Mouse (Mus musculus) intestine, postnatal 0 days (tissue): ENCODE measurements around the gene Olfr541. TPM values are rescaled to one million over a fixed set of nuclear protein-coding genes. Genes with fewer than 3 reads are reported as not detected.

Experiments
- ATAC-seq: fragments of 200-750 bp; cut with Nextera tagmentation; 2 replicates; pipeline ENCODE4 v1.8.0; 2017; ENCODE audit warnings: mild to moderate bottlenecking, moderate TSS enrichment, moderate library complexity
- H3K27ac ChIP-seq: fragments of 300-500 bp; sonication (generic); 2 replicates; pipeline ENCODE4 v1.5.1; 2014; ENCODE audit warnings: mild to moderate bottlenecking, low read depth, low read length, moderate library complexity
- H3K27me3 ChIP-seq: fragments of 300-500 bp; sonication (generic); replicated peaks from 2 replicates; pipeline ENCODE4 v1.6.1; 2014; ENCODE audit warnings: low read length, mixed read lengths; ENCODE audit not compliant: control insufficient read depth, insufficient read depth
- H3K36me3 ChIP-seq: fragments of 300-500 bp; sonication (generic); 2 replicates; pipeline ENCODE4 v1.6.1; 2014; ENCODE audit warnings: mild to moderate bottlenecking, moderate library complexity; ENCODE audit not compliant: control insufficient read depth, insufficient read depth
- H3K4me1 ChIP-seq: fragments of 300-500 bp; sonication (generic); replicated peaks from 2 replicates; pipeline ENCODE4 v1.6.1; 2014; ENCODE audit warnings: antibody characterized with exemption, low read length, mixed read lengths; ENCODE audit not compliant: control insufficient read depth, insufficient read depth
- H3K4me2 ChIP-seq: fragments of 300-500 bp; sonication (generic); replicated peaks from 2 replicates; pipeline ENCODE4 v1.6.1; 2014; ENCODE audit warnings: low read depth, mild to moderate bottlenecking, moderate library complexity
- H3K4me3 ChIP-seq: fragments of 300-500 bp; sonication (generic); 2 replicates; pipeline ENCODE4 v1.5.1; 2014; ENCODE audit warnings: low read depth, low read length
- H3K9ac ChIP-seq: fragments of 300-500 bp; sonication (generic); 2 replicates; pipeline ENCODE4 v1.6.1; 2014; ENCODE audit warnings: mild to moderate bottlenecking, low read depth, low read length
- H3K9me3 ChIP-seq: fragments of 300-500 bp; sonication (generic); 2 replicates; pipeline ENCODE4 v1.6.1; 2016; ENCODE audit warnings: mixed run types; ENCODE audit not compliant: control insufficient read depth
- CTCF ChIP-seq: sonication (generic); IDR thresholded peaks from 2 replicates; pipeline ENCODE4 v1.5.1; 2016; ENCODE audit warnings: low read depth, mild to moderate bottlenecking, control low read depth, antibody characterized with exemption, moderate library complexity
- WGBS: fragments of 180-500 bp; shearing (Covaris S2); extraction: QIAGEN DNeasy Blood & Tissue Kit; methylation state at CpG from one replicate; pipeline ENCODE4 v1.1.7; 2014; 5-methylcytosine and 5-hydroxymethylcytosine counted together
- polyA plus RNA-seq: library from polyadenylated mRNA; unstranded; fragments of >200 nt; fragmentation: Nextera tagmentation; extraction: Ambion mirVana; gene quantifications from 2 replicates; pipeline ENCODE4 v1.2.1, GENCODE M21; 2015

Gene Olfr541
- polyA plus RNA-seq, 1 experiment from 2014 or later, result not detected

DNA sequence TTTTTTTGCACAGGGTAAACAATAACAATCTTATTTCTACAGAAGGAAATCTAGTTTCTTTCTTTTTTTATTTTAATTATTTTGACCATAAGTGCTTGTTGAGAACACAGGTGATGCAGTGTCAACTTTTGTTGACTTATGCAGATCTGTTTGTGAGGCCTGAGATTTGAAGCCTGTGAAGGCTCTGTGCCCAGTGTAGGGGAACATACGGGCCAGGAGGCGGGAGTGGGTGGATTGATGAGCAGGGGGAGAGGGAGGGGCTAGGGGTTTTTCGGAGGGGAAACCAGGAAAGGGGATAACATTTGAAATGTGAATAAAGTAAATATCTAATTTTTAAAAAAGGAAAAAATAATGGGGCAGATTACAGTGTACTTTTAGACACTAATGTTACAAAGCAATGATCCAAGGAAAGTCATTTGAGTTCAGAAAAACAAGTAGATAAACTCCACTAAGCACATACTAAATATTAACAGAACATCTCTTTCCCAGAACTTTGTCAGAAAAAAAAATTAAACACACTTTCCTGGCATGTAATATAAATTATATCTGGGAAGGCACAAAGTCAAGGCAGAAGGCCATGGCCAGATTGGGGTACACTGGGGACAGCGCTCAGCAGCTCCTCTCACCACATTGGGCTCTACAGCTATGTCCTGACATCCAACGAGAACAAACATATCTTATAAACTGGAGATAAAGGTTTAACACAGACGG is 51.2 kb downstream of the Olfr541 start:
- no peak overlapping the region for H3K27ac ChIP-seq
- no peaks in the 10 kb centered on the region for H3K4me1 ChIP-seq
- H3K9me3 ChIP-seq, result no peaks in the 10 kb centered on the region
- no peak for TF ChIP-seq CTCF
- no peak overlapping the region for H3K4me2 ChIP-seq
- no peaks in the 10 kb centered on the region for H3K27me3 ChIP-seq
- H3K36me3 ChIP-seq, result no peaks in the 10 kb centered on the region
- no peak overlapping the region for H3K9ac ChIP-seq
- no peak for ATAC-seq
- WGBS, result 76% methylated on average over 6 of the region's 6 CpGs
- H3K4me3 ChIP-seq, result no peak overlapping the region

DNA sequence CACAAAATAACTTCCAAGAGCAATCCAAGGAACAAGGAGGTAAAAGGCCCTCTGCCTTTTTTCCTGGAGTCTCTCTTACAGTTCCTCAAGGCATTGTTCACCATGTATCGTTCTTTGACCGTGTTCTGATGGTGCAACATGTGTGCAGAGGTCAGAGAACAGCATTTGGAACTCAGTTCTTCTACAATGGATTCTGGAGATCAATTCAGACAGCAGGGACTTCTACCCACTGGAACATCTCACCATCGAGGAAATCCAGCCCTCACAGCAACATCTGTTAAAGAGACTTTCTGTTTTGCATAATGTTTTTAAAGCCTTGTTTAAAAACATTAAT is 51.7 kb downstream of the Olfr541 start:
- H3K4me2 ChIP-seq, result no peak overlapping the region
- H3K36me3 ChIP-seq, result no peaks in the 10 kb centered on the region
- H3K27ac ChIP-seq, result no peak overlapping the region
- no peak for ATAC-seq
- H3K4me3 ChIP-seq, result no peak overlapping the region
- H3K4me1 ChIP-seq, result no peaks in the 10 kb centered on the region
- no peaks in the 10 kb centered on the region for H3K9me3 ChIP-seq
- H3K9ac ChIP-seq, result no peak overlapping the region
- WGBS, result 77% methylated on average over 3 of the region's 3 CpGs
- no peak for TF ChIP-seq CTCF
- H3K27me3 ChIP-seq, result no peaks in the 10 kb centered on the region

DNA sequence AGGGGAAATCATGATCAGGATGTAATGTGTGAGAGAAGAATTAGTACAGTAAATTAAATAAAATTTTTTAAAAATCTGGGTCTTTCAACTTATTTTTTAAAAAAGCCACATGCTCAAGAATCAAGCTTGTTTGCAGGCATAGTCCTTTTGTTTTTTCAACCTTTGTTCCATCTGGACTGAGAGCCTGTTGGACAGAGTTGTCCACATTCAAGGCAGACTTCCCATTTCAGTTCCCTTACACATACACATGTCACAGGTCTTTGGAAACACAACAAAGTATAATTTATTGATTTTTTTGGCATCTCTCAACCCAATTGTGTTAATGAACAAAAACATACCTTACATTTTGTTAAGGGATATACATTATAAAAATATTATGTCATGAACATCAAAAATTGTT is 57.5 kb downstream of the Olfr541 start:
- Histone ChIP-seq H3K9ac (no peak overlapping the region), H3K4me1 (no peaks in the 10 kb centered on the region), H3K36me3 (no peaks in the 10 kb centered on the region), H3K9me3 (no peaks in the 10 kb centered on the region), H3K4me3 (no peak overlapping the region), H3K27me3 (no peaks in the 10 kb centered on the region), H3K4me2 (no peak overlapping the region), H3K27ac (no peak overlapping the region)
- ATAC-seq, result no peak
- TF ChIP-seq CTCF, result no peak

Other genes with a start within 250 kb of the Olfr541 start
- not detected in 2 replicates for gene Olfr533, start 233.9 kb upstream of the Olfr541 start, polyA plus RNA-seq
- not detected in 2 replicates for gene Olfr535, start 213.1 kb upstream of the Olfr541 start, polyA plus RNA-seq
- gene Olfr536, start 189.9 kb upstream of the Olfr541 start, polyA plus RNA-seq, result not detected in 2 replicates
- gene Olfr538, start 129.4 kb upstream of the Olfr541 start, polyA plus RNA-seq, result not detected in 2 replicates
- gene Olfr46, start 96.0 kb upstream of the Olfr541 start, polyA plus RNA-seq, result not detected in 2 replicates
- not detected in 2 replicates for gene Olfr61, start 68.3 kb upstream of the Olfr541 start, polyA plus RNA-seq
- gene Olfr53, start 50.8 kb upstream of the Olfr541 start, polyA plus RNA-seq, result not detected in 2 replicates
- not detected in 2 replicates for gene Olfr539, start 37.3 kb upstream of the Olfr541 start, polyA plus RNA-seq
- gene Olfr45, start 15.3 kb upstream of the Olfr541 start, polyA plus RNA-seq, result not detected in 2 replicates
- gene Cyp2e1, start 66.5 kb downstream of the Olfr541 start, polyA plus RNA-seq, result not detected in 2 replicates
- gene Syce1, start 90.6 kb downstream of the Olfr541 start, polyA plus RNA-seq, result 0.18 and 0.30 TPM in 2 replicates
- 0.59 and 0.76 TPM in 2 replicates for gene Zfp941, start 124.9 kb downstream of the Olfr541 start, polyA plus RNA-seq
- gene Urah, start 137.8 kb downstream of the Olfr541 start, polyA plus RNA-seq, result 52.2 and 55.3 TPM in 2 replicates
- gene Scgb1c1, start 148.3 kb downstream of the Olfr541 start, polyA plus RNA-seq, result not detected in 2 replicates
- gene Odf3, start 150.5 kb downstream of the Olfr541 start, polyA plus RNA-seq, result not detected in 2 replicates
- not detected in 2 replicates for gene Gm45785, start 159.1 kb downstream of the Olfr541 start, polyA plus RNA-seq
- gene Ric8a, start 159.7 kb downstream of the Olfr541 start, polyA plus RNA-seq, result 42.3 and 47.7 TPM in 2 replicates
- gene Bet1l, start 160.3 kb downstream of the Olfr541 start, polyA plus RNA-seq, result 42.4 and 52.6 TPM in 2 replicates
- gene Psmd13, start 184.7 kb downstream of the Olfr541 start, polyA plus RNA-seq, result 150 and 155 TPM in 2 replicates
- 28.9 and 30.9 TPM in 2 replicates for gene Sirt3, start 185.0 kb downstream of the Olfr541 start, polyA plus RNA-seq
- gene Cox8b, start 203.2 kb downstream of the Olfr541 start, polyA plus RNA-seq, result 0.53 and 0.69 TPM in 2 replicates
- gene Nlrp6, start 223.6 kb downstream of the Olfr541 start, polyA plus RNA-seq, result 52.8 and 53.0 TPM in 2 replicates
- gene Pgghg, start 244.1 kb downstream of the Olfr541 start, polyA plus RNA-seq, result 18.9 and 19.4 TPM in 2 replicates